Mouse (Mus musculus) cortical plate, adult 2 months (tissue): ENCODE results near the gene Mrpl48. TPM values are rescaled to one million over a fixed set of nuclear protein-coding genes. Genes with fewer than 3 reads are reported as not detected.

Experiments used
- H3K27ac ChIP-seq: fragments of 200-500 bp; 2 replicates; pipeline ENCODE4 v1.5.1; 2012; ENCODE audit warnings: low read length, control low read depth, inconsistent platforms; ENCODE audit not compliant: insufficient read depth
- H3K4me1 ChIP-seq: fragments of 200-500 bp; 2 replicates; pipeline ENCODE4 v1.6.1; 2011; ENCODE audit warnings: low read length; ENCODE audit not compliant: control insufficient read depth, insufficient read depth
- H3K4me3 ChIP-seq: fragments of 200-500 bp; 2 replicates; pipeline ENCODE4 v1.5.1; 2011; ENCODE audit warnings: mild to moderate bottlenecking, low read length, control low read depth; ENCODE audit not compliant: insufficient read depth
- CTCF ChIP-seq: fragments of 200-500 bp; IDR thresholded peaks from 2 replicates; pipeline ENCODE4 v1.5.1; 2011; ENCODE audit warnings: mild to moderate bottlenecking, control low read depth, low read length; ENCODE audit not compliant: insufficient read depth; ENCODE audit errors: extremely low read depth
- POLR2A ChIP-seq: fragments of 200-500 bp; IDR thresholded peaks from 2 replicates; pipeline ENCODE4 v1.6.1; 2011; ENCODE audit warnings: mild to moderate bottlenecking, low read length, control low read depth; ENCODE audit not compliant: insufficient read depth; ENCODE audit errors: extremely low read depth
- polyA plus RNA-seq: library from polyadenylated mRNA; depleted of rRNA; stranded (reverse); fragments of >200 nt; gene quantifications from 2 replicates; pipeline ENCODE4 v1.2.3, GENCODE M21; 2012

Mrpl48 gene
- polyA plus RNA-seq, 1 experiment = 82.6 TPM

DNA sequence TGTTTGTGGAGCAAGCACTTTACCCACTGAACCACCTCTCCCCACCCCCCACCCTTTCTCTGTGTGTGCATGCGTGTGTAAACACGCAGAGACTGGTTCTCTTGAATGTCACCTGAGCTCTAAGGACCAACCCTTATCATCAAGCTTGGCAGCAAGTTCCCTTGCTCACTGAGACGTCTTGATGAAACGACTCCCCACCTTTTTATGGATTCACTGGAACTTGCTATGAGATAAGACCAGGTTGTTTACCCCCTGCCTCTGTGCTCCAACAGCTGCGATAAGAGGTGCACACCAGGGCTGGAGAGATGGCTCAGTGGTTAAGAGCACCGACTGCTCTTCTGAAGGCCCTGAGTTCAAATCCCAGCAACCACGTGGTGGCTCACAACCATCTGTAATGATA is 87.9 kb downstream of the Mrpl48 start:
- TF ChIP-seq CTCF = no peak
- TF ChIP-seq POLR2A = no peak
- H3K4me1 ChIP-seq = no peaks in the 10 kb centered on the region
- H3K4me3 ChIP-seq = no peak overlapping the region
- H3K27ac ChIP-seq = no peak overlapping the region

DNA sequence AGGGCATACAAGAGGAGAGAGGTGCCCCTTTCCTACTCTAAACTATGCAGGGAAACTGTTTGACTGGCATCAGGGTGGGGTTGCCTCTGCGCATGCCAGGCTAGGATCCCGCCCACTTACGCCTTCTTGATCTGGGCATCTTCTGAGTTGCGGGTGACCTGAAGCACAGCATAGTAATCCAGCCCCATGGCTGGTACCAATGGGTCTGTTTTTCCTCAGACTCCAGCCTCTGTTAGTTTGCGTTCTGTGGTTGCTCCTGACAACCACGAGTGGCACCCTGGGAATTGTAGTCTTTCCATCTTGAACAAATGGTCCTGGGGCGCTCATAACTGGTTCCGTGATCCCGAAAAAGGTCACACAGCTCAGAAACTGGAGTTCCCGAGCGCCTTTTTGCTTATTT is 93.5 kb downstream of the Mrpl48 start, which contains the start of gene Dnajb13:
TSS of gene Dnajb13 (minus strand) at position 388 of the 400 bp plus-strand sequence.
- TF ChIP-seq POLR2A (no peak), CTCF (no peak)
- Histone ChIP-seq H3K4me1 (no peaks in the 10 kb centered on the region; the same call in 1 of the 2 replicates), H3K27ac (no peak within 1 kb of the TSS), H3K4me3 (no peak within 1 kb of the TSS)

DNA sequence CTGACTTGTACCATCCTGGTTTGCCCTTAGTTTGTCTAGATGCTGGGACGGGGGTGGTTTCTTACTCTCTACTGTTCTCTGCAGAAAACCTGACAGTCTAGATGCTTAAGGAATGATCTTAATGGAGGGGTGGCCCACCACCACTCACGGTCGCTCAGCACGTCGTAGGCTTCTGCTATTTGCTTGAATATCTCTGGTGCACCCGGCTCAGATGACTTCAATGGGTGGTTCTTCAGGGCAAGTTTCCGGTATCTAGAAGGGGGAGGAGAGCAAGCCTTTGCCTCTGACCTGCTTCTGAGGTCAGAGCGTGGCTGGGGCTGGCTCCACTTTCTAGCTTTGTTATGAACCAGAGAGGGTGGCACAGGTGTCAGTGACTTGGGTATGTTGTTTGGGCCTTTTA is 96.5 kb downstream of the Mrpl48 start:
- no peak for TF ChIP-seq POLR2A
- TF ChIP-seq CTCF = no peak
- H3K27ac ChIP-seq = no peak overlapping the region
- H3K4me3 ChIP-seq = no peak overlapping the region
- no peaks in the 10 kb centered on the region; the same call in 1 of the 2 replicates for H3K4me1 ChIP-seq

DNA sequence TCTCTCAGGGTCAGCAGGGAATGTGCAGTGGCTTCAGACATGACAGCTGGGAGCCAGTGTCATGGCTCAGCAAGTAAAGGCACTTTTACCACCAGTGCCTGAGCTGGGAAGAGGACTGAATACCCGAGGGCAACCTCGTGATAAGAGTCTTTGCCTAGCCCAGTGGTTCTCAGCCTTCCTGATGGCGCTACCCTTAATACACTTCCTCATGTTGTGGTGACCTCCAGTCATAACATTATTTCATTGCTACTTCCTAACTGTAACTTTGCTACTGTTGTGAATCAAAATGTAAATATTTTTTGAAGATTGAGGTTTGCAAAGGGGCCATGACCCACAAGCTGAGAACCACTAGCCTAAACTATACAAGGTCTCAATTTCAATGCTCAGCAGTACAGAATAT is 99.4 kb downstream of the Mrpl48 start:
- Histone ChIP-seq H3K27ac (no peak overlapping the region), H3K4me1 (no peaks in the 10 kb centered on the region), H3K4me3 (no peak overlapping the region)
- no peak for TF ChIP-seq POLR2A
- TF ChIP-seq CTCF = no peak

DNA sequence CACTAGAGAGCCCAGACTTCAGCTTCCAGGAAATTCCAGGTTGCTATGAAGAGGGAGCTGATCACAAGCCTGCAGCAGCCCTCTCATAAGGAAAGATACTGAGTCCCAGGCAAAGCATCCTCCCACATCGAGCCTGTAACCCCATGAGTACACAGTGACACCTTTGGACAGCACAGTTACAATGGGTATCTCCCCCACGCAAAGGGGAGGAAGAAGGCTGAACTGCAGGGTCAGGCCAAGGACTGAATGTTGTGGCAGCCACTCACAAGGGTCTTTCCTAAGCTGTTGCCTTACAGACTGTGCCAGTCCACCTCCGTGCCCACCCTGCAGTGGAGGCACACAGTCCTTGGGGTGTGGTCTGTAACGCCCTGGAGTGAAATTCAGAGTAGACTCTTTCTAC is 101.6 kb downstream of the Mrpl48 start:
- TF ChIP-seq CTCF = no peak
- no peak for TF ChIP-seq POLR2A
- Histone ChIP-seq H3K4me3 (no peak overlapping the region), H3K27ac (no peak overlapping the region), H3K4me1 (no peaks in the 10 kb centered on the region)

DNA sequence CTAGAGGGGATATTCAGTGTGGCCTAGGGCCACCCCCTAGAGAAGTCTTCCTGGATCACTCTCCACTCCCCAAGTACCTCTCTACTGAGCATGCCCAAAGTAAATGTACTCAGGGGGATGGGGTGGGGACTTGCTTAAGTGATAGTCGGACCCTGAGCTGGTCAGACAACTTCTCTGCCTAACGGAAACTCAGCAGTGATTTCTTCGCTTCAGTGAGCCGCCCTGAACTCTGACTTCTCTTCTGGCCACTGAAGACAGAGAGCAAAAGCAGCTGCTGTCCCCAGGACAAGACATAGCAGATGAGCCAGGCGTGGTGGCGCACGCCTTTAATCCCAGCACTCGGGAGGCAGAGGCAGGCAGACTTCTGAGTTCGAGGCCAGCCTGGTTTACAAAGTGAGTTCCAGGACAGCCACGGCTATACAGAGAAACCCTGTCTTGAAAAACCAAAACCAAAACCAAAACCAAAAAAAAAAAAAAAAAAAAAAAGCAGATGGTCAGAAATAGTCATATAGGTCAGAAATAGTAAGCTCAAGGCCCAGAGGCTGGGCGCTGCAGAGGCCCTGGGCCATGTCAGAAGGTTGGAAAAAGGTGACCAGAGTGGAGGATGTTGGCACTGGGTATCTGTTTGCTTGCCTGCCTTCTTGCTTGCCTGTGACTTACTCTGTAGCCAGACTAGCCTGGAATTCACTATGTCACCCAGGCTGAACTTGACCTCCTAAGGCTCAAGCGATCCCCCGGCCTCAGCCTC is 103.2 kb downstream of the Mrpl48 start:
- no peak overlapping the region for H3K4me3 ChIP-seq
- TF ChIP-seq CTCF (no peak), POLR2A (no peak)

DNA sequence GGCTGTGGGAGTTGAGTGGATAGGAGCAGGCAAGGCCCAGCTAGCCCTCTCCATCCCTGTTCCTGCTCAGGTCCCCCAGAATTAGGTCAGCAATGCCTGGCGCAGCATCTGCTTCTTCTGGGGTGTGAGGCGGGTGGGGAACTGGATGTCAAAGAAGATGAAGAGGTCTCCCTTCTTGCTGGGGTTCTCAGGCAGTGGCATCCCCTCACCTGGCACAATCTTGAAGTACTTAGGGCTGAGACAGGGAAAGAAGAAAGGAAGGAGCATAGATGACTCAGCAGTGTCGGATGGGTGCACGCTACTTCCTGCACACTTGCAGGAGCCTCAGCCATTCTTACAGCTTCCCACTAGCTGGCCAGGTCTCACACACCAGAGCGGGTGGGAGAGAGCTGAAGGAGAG is 105.0 kb downstream of the Mrpl48 start:
- H3K4me3 ChIP-seq = no peak overlapping the region
- no peaks in the 10 kb centered on the region for H3K4me1 ChIP-seq
- H3K27ac ChIP-seq = no peak overlapping the region
- TF ChIP-seq CTCF (no peak), POLR2A (no peak)

More for the DNA sequence above, 103.2 kb downstream of the Mrpl48 start:
- H3K4me1 ChIP-seq = no peaks in the 10 kb centered on the region
- no peak overlapping the region for H3K27ac ChIP-seq

DNA sequence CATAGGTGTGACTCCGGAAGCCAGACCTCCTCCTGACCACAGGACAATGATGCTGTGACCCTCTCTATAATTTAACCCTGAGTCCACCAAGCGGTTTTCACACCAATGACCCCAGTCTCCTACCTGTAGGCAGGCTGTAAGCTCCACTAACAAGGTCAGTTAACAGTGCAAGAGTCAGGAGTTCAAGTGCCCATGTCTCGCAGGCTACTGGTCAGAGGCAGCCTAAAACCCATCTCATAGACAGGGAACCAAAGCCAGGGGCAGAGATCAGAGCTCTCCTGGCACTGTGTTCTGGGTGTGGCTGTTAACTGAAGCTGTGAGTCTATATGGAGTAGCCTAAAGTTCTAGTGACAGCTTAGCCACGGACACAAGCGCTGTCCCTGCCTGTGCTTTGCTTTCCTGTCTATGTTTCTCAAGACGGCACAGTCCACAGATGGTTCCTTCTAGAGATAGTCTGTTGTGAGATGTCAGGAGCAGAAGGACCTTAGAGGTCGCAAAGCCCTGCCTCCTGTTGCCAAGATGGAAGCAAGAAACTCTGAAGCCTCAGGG is 105.7 kb downstream of the Mrpl48 start:
- no peak for TF ChIP-seq CTCF
- no peak for TF ChIP-seq POLR2A
- no peak overlapping the region for H3K4me3 ChIP-seq
- no peak overlapping the region for H3K27ac ChIP-seq
- no peaks in the 10 kb centered on the region for H3K4me1 ChIP-seq

DNA sequence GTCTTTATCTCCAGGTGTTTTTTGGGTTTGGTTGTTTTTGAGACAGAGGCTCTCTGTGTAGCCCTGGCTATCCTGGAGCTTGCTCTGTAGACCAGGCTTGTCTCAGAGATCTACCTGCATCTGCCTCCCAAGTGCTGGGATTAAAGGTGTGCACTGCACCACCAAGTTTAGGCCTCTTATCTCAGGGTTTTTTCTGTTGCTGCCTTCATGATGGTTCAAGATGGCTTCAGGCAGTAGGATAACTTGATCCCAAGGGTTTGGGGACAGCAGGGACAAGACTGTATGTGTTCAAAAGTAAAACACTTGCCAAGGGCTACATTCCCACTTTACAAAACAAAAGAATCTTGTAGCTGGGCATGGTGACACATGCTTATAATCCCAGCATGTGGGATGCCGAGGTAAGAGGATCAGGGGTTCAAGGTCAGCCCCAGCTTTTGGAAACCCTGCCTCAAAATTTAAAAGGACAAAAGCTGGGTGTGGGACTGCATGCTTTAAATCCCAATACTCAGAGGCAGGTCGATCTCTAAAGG is 106.2 kb downstream of the Mrpl48 start:
- TF ChIP-seq POLR2A = no peak
- no peak for TF ChIP-seq CTCF
- Histone ChIP-seq H3K4me1 (no peaks in the 10 kb centered on the region), H3K4me3 (no peak overlapping the region), H3K27ac (no peak overlapping the region)
